Mouse (Mus musculus) erythroblast, embryonic 14.5 days (primary cell): ENCODE data around the gene Fgd2.

ENCODE experiments used
- GATA1 ChIP-seq: IDR thresholded peaks from 2 replicates; pipeline ENCODE4 v1.6.1; 2012; ENCODE audit warnings: low read length, inconsistent platforms, mixed read lengths
- TAL1 ChIP-seq: IDR thresholded peaks from 3 replicates; pipeline ENCODE4 v1.6.1; 2012; ENCODE audit warnings: low read length, inconsistent platforms, mixed read lengths

- no peak for TF ChIP-seq GATA1
- TF ChIP-seq TAL1, result no peak
These were observed 55.3 kb downstream of the Fgd2 start for GRCm38 (mm10) chr17:29415761-29416662.
